In the genomic region with DNA sequence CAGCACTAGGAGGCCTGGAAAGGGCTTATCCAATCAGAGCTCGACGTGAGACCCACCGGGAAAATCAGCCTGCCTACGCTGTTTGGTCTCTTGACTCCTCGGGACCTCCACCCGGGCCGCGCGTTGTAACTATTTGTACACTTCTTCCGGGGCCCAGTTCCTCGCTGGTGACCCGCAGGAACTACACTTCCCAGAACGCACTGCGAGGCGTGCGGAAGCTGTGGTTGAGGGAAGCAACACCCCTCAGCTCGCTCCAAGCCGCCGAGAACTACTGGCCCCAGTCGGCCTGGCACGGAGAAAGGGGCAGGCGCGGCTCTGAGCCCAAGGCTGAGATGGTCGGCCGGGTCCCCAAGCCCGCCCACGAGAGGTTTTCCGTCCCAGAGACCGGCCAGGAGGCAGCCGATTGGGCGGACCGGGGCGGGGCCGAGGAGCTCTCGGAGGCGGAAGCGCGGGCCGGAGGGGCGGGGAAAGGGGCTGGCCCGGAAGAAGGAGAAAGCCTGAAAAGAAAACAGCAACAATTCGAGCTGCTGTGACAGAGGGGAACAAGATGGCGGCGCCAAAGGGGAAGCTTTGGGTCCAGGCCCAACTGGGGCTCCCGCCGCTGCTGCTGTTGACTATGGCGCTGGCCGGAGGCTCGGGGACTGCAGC, we compare ENCODE assay signal across 8 mouse cellular contexts. TPM values are rescaled to one million over a fixed set of nuclear protein-coding genes. Genes with fewer than 3 reads are reported as not detected.
DNase-seq lines count a peak whose midpoint lies in the region; ATAC-seq lines count a peak whose summit lies in the region.

A gene (plus strand): TSS at position 218 of the 648 bp plus-strand sequence.

- peak; percentile 98 for DNase-seq in adipocyte (ENCODE audit: low spot score)
- DNase-seq in embryo, embryonic 10 days (ENCODE audit: low spot score), result peak; percentile 96
- DNase-seq in gastrocnemius, postnatal 10 days, result peak; percentile 98
- peak; percentile 99 for DNase-seq in induced T-regulatory cell, adult 2 months (ENCODE audit: low read depth)
- DNase-seq in left cerebral cortex, adult 9 months (ENCODE audit: low spot score in 2 of 2), result peak; percentile 90 to 94
- DNase-seq in right cerebral cortex, postnatal 14 days, result peak; percentile 91
- peak; percentile 96 to 99 for DNase-seq in urinary bladder, postnatal 36 days (ENCODE audit: low spot score in 2 of 2)

- ATAC-seq in megakaryocyte progenitor cell, adult 5-6 weeks (replicated peaks; ENCODE audit: poor library complexity), result peak; percentile 80

RNA-seq across cellular contexts. Expression of the gene that starts here (rescaled TPM):
- 100 to 1,000 TPM; 113 to 119 TPM for total RNA-seq in gastrocnemius, postnatal 10 days (2021)
- total RNA-seq in megakaryocyte progenitor cell, adult 5-6 weeks (2015), result 267 and 292 TPM in 2 replicates
- 122 and 151 TPM in 2 replicates for total RNA-seq in megakaryocyte progenitor cell, adult 5-6 weeks (2017)

Comparison
In these comparisons a context has a peak if more than half of its experiments do, and no peak if none do; other contexts are left out.
1. Peak in every context shown above with its lines: DNase-seq and ATAC-seq.